Mouse (Mus musculus): Measurements from ENCODE around the gene Dph5.

Gene Dph5

GRCm38 (mm10) chr3:115952356-115952755 lies 64.7 kb downstream of the Dph5 start:
- DNase-seq (ENCODE audit: low read depth, low spot score) = no peak
- H3K27me3 ChIP-seq (ENCODE audit: control insufficient read depth, insufficient read depth, low read length, poor library complexity, severe bottlenecking) = no peaks in the 10 kb centered on the region
- H3K36me3 ChIP-seq (ENCODE audit: control insufficient read depth, insufficient read depth, low read length, poor library complexity, severe bottlenecking) = peaks cover 10% of the 10 kb centered on the region

- DNase-seq (ENCODE audit: low read depth, low spot score) = no peak
- peaks cover 10% of the 10 kb centered on the region for H3K36me3 ChIP-seq (ENCODE audit: control insufficient read depth, insufficient read depth, low read length, poor library complexity, severe bottlenecking)
- no peaks in the 10 kb centered on the region for H3K27me3 ChIP-seq (ENCODE audit: control insufficient read depth, insufficient read depth, low read length, poor library complexity, severe bottlenecking)
Measured at GRCm38 (mm10) chr3:115953088-115953487, 65.5 kb downstream of the Dph5 start.

GRCm38 (mm10) chr3:115957223-115957622 lies 69.6 kb downstream of the Dph5 start:
- H3K27me3 ChIP-seq (ENCODE audit: control insufficient read depth, insufficient read depth, low read length, poor library complexity, severe bottlenecking) = no peaks in the 10 kb centered on the region
- peaks cover 4% of the 10 kb centered on the region; the same call in 1 of the 2 replicates for H3K36me3 ChIP-seq (ENCODE audit: control insufficient read depth, insufficient read depth, low read length, poor library complexity, severe bottlenecking)
- no peak for DNase-seq (ENCODE audit: low read depth, low spot score)

GRCm38 (mm10) chr3:115961311-115962027 lies 73.8 kb downstream of the Dph5 start:
- DNase-seq (ENCODE audit: low read depth, low spot score) = no peak
- Histone ChIP-seq H3K27me3 (ENCODE audit: control insufficient read depth, insufficient read depth, low read length, poor library complexity, severe bottlenecking) (no peaks in the 10 kb centered on the region), H3K36me3 (ENCODE audit: control insufficient read depth, insufficient read depth, low read length, poor library complexity, severe bottlenecking) (no peaks in the 10 kb centered on the region)

- no peaks in the 10 kb centered on the region for H3K36me3 ChIP-seq (ENCODE audit: control insufficient read depth, insufficient read depth, low read length, poor library complexity, severe bottlenecking)
- DNase-seq (ENCODE audit: low read depth, low spot score) = no peak
- no peaks in the 10 kb centered on the region for H3K27me3 ChIP-seq (ENCODE audit: control insufficient read depth, insufficient read depth, low read length, poor library complexity, severe bottlenecking)
Measured at GRCm38 (mm10) chr3:115962028-115962415, 74.4 kb downstream of the Dph5 start.

- Histone ChIP-seq H3K36me3 (ENCODE audit: control insufficient read depth, insufficient read depth, low read length, poor library complexity, severe bottlenecking) (no peaks in the 10 kb centered on the region), H3K27me3 (ENCODE audit: control insufficient read depth, insufficient read depth, low read length, poor library complexity, severe bottlenecking) (no peaks in the 10 kb centered on the region)
- no peak for DNase-seq (ENCODE audit: low read depth, low spot score)
Measured at GRCm38 (mm10) chr3:115963597-115963996, 76.0 kb downstream of the Dph5 start.

GRCm38 (mm10) chr3:115964071-115964470 lies 76.4 kb downstream of the Dph5 start:
- Histone ChIP-seq H3K27me3 (ENCODE audit: control insufficient read depth, insufficient read depth, low read length, poor library complexity, severe bottlenecking) (no peaks in the 10 kb centered on the region), H3K36me3 (ENCODE audit: control insufficient read depth, insufficient read depth, low read length, poor library complexity, severe bottlenecking) (no peaks in the 10 kb centered on the region)
- DNase-seq (ENCODE audit: low read depth, low spot score) = no peak

- Histone ChIP-seq H3K36me3 (ENCODE audit: control insufficient read depth, insufficient read depth, low read length, poor library complexity, severe bottlenecking) (peaks cover 5% of the 10 kb centered on the region; the same call in 1 of the 2 replicates), H3K27me3 (ENCODE audit: control insufficient read depth, insufficient read depth, low read length, poor library complexity, severe bottlenecking) (no peaks in the 10 kb centered on the region)
- DNase-seq (ENCODE audit: low read depth, low spot score) = no peak
Measured at GRCm38 (mm10) chr3:115968745-115969530, 81.3 kb downstream of the Dph5 start.

- no peak for DNase-seq (ENCODE audit: low read depth, low spot score)
- Histone ChIP-seq H3K27me3 (ENCODE audit: control insufficient read depth, insufficient read depth, low read length, poor library complexity, severe bottlenecking) (no peaks in the 10 kb centered on the region), H3K36me3 (ENCODE audit: control insufficient read depth, insufficient read depth, low read length, poor library complexity, severe bottlenecking) (peaks cover 5% of the 10 kb centered on the region; the same call in 1 of the 2 replicates)
Measured at GRCm38 (mm10) chr3:115971045-115971785, 83.6 kb downstream of the Dph5 start.

- no peaks in the 10 kb centered on the region for H3K27me3 ChIP-seq (ENCODE audit: control insufficient read depth, insufficient read depth, low read length, poor library complexity, severe bottlenecking)
- DNase-seq (ENCODE audit: low read depth, low spot score) = no peak
- peaks cover 7% of the 10 kb centered on the region for H3K36me3 ChIP-seq (ENCODE audit: control insufficient read depth, insufficient read depth, low read length, poor library complexity, severe bottlenecking)
Measured at GRCm38 (mm10) chr3:115971891-115972646, 84.4 kb downstream of the Dph5 start.

GRCm38 (mm10) chr3:115974228-115974627 lies 86.6 kb downstream of the Dph5 start:
- DNase-seq (ENCODE audit: low read depth, low spot score) = no peak
- Histone ChIP-seq H3K27me3 (ENCODE audit: control insufficient read depth, insufficient read depth, low read length, poor library complexity, severe bottlenecking) (no peaks in the 10 kb centered on the region), H3K36me3 (ENCODE audit: control insufficient read depth, insufficient read depth, low read length, poor library complexity, severe bottlenecking) (peaks cover 7% of the 10 kb centered on the region)

GRCm38 (mm10) chr3:115974995-115975394 lies 87.4 kb downstream of the Dph5 start:
- Histone ChIP-seq H3K36me3 (ENCODE audit: control insufficient read depth, insufficient read depth, low read length, poor library complexity, severe bottlenecking) (peaks cover 11% of the 10 kb centered on the region), H3K27me3 (ENCODE audit: control insufficient read depth, insufficient read depth, low read length, poor library complexity, severe bottlenecking) (no peaks in the 10 kb centered on the region)
- DNase-seq (ENCODE audit: low read depth, low spot score) = no peak

GRCm38 (mm10) chr3:115979000-115979399 lies 91.4 kb downstream of the Dph5 start:
- peak; percentile 67 for DNase-seq (ENCODE audit: low read depth, low spot score)
- H3K36me3 ChIP-seq (ENCODE audit: control insufficient read depth, insufficient read depth, low read length, poor library complexity, severe bottlenecking) = peaks cover 18% of the 10 kb centered on the region
- H3K27me3 ChIP-seq (ENCODE audit: control insufficient read depth, insufficient read depth, low read length, poor library complexity, severe bottlenecking) = no peaks in the 10 kb centered on the region

- no peak for DNase-seq (ENCODE audit: low read depth, low spot score)
- peaks cover 19% of the 10 kb centered on the region for H3K36me3 ChIP-seq (ENCODE audit: control insufficient read depth, insufficient read depth, low read length, poor library complexity, severe bottlenecking)
- H3K27me3 ChIP-seq (ENCODE audit: control insufficient read depth, insufficient read depth, low read length, poor library complexity, severe bottlenecking) = no peaks in the 10 kb centered on the region
Measured at GRCm38 (mm10) chr3:115983217-115983616, 95.6 kb downstream of the Dph5 start.
